Mouse (Mus musculus): ENCODE measurements at regions not wholly inside any gene's neighbourhood (a gene's known extent, or its start where the extent isn't known, plus 50 kb on each side); places are given as distances from the start of the nearest gene placed in this dataset.
"Not testable (repeated sequence)": the region's sequence is repeated elsewhere in the genome, so short reads cannot be mapped to it uniquely, and the experiment has no call there.

- no peak for DNase-seq
These were observed 50.8 kb upstream of the Elmo1 start for GRCm38 (mm10) chr13:20039590-20039989.

- peak; percentile 33 for DNase-seq
These were observed 51.9 kb upstream of the Elmo1 start for GRCm38 (mm10) chr13:20038463-20038862.

- peak; percentile 29 for DNase-seq
These were observed 53.0 kb upstream of the Elmo1 start for GRCm38 (mm10) chr13:20037436-20037835.

- no peak for DNase-seq
These were observed 56.3 kb upstream of the Elmo1 start for GRCm38 (mm10) chr13:20033937-20034735.

GRCm38 (mm10) chr13:20031660-20032059 lies 58.7 kb upstream of the Elmo1 start:
- no peak for DNase-seq

GRCm38 (mm10) chr13:20031082-20031481 lies 59.3 kb upstream of the Elmo1 start:
- DNase-seq: no peak

GRCm38 (mm10) chr13:20026612-20027011 lies 63.8 kb upstream of the Elmo1 start:
- no peak for DNase-seq

- not testable (repeated sequence) for DNase-seq
These were observed 73.9 kb upstream of the Elmo1 start for GRCm38 (mm10) chr13:20016454-20016853.

- no peak for DNase-seq
These were observed 77.8 kb upstream of the Elmo1 start for GRCm38 (mm10) chr13:20012621-20013020.

GRCm38 (mm10) chr13:20009164-20009563 lies 81.2 kb upstream of the Elmo1 start:
- DNase-seq: no peak

GRCm38 (mm10) chr13:20007561-20007960 lies 82.8 kb upstream of the Elmo1 start:
- DNase-seq: no peak

- DNase-seq: no peak
These were observed 92.8 kb upstream of the Elmo1 start for GRCm38 (mm10) chr13:19997606-19998005.

- DNase-seq: no peak
These were observed 114.8 kb upstream of the Elmo1 start for GRCm38 (mm10) chr13:19975621-19976020.

GRCm38 (mm10) chr13:19966566-19966965 lies 123.8 kb upstream of the Elmo1 start:
- DNase-seq: no peak

- DNase-seq: no peak
These were observed 127.4 kb upstream of the Elmo1 start for GRCm38 (mm10) chr13:19963031-19963430.

GRCm38 (mm10) chr13:19928761-19929160 lies 104.7 kb upstream of the Gpr141 start:
- DNase-seq: no peak

- no peak for DNase-seq
These were observed 103.8 kb upstream of the Gpr141 start for GRCm38 (mm10) chr13:19927807-19928206.

GRCm38 (mm10) chr13:19921084-19921827 lies 97.2 kb upstream of the Gpr141 start:
- DNase-seq: peak; percentile 1

- no peak for DNase-seq
These were observed 88.0 kb upstream of the Gpr141 start for GRCm38 (mm10) chr13:19911860-19912584.

- DNase-seq: no peak
These were observed 78.7 kb upstream of the Gpr141 start for GRCm38 (mm10) chr13:19902786-19903185.

GRCm38 (mm10) chr13:19897191-19897590 lies 73.1 kb upstream of the Gpr141 start:
- DNase-seq: no peak

- no peak for DNase-seq
These were observed 65.1 kb upstream of the Gpr141 start for GRCm38 (mm10) chr13:19888983-19889773.
